Mouse (Mus musculus) kidney, adult 2 months (tissue): Measurements from ENCODE around the gene Ccdc74a. TPM values are rescaled to one million over a fixed set of nuclear protein-coding genes. Genes with fewer than 3 reads are reported as not detected.

ENCODE experiments used
- DNase-seq: peaks from one replicate; pipeline ENCODE4 v3.0.0; 2021
- H3K27ac ChIP-seq: fragments of 200-500 bp; 2 replicates; pipeline ENCODE4 v1.5.1; 2012; ENCODE audit warnings: low read depth, low read length, control low read depth, inconsistent platforms; ENCODE audit not compliant: insufficient read depth
- H3K27me3 ChIP-seq: fragments of 200-500 bp; replicated peaks from 2 replicates; pipeline ENCODE4 v1.6.1; 2012; ENCODE audit warnings: mild to moderate bottlenecking, moderate library complexity, low read length, inconsistent platforms; ENCODE audit not compliant: control insufficient read depth, insufficient read depth
- H3K36me3 ChIP-seq: fragments of 200-500 bp; 2 replicates; pipeline ENCODE4 v1.6.1; 2012; ENCODE audit warnings: mild to moderate bottlenecking, moderate library complexity, low read length, inconsistent platforms; ENCODE audit not compliant: control insufficient read depth, insufficient read depth
- H3K4me1 ChIP-seq: fragments of 200-500 bp; 2 replicates; pipeline ENCODE4 v1.6.1; 2011; ENCODE audit warnings: low read length; ENCODE audit not compliant: control insufficient read depth, insufficient read depth
- H3K4me3 ChIP-seq: fragments of 200-500 bp; 2 replicates; pipeline ENCODE4 v1.5.1; 2011; ENCODE audit warnings: mild to moderate bottlenecking, low read depth, low read length, control low read depth; ENCODE audit not compliant: insufficient read depth
- CTCF ChIP-seq: fragments of 200-500 bp; conservative IDR thresholded peaks from 2 replicates; pipeline ENCODE4 v1.5.1; 2011; ENCODE audit warnings: low read depth, mild to moderate bottlenecking, control low read depth, low read length, moderate library complexity, mixed read lengths; ENCODE audit not compliant: insufficient read depth, insufficient read length
- POLR2A ChIP-seq: fragments of 200-500 bp; IDR thresholded peaks from one replicate; pipeline ENCODE4 v1.6.1; 2011; ENCODE audit warnings: low read depth, low read length, control low read depth
- WGBS: fragments of 180-500 bp; shearing (Covaris S2); methylation state at CpG from one replicate; pipeline ENCODE4 v1.1.7; 2018; 5-methylcytosine and 5-hydroxymethylcytosine counted together
- polyA plus RNA-seq: library from polyadenylated mRNA; depleted of rRNA; stranded (reverse); fragments of >200 nt; gene quantifications from 2 replicates; pipeline ENCODE4 v1.2.3, GENCODE M21; 2012; rRNA removed

The Ccdc74a gene
- polyA plus RNA-seq, 1 experiment: 1.0 TPM

- Histone ChIP-seq H3K27ac (no peak overlapping the region), H3K27me3 (no peaks in the 10 kb centered on the region), H3K36me3 (peaks cover 5% of the 10 kb centered on the region; the same call in 1 of the 2 replicates), H3K4me3 (no peak overlapping the region), H3K4me1 (no peaks in the 10 kb centered on the region)
- WGBS: 90% methylated on average over 3 of the region's 3 CpGs
- no peak for DNase-seq
- no peak for TF ChIP-seq CTCF
- no peak for TF ChIP-seq POLR2A
Observed at GRCm38 (mm10) chr16:17694860-17695259, 48.6 kb downstream of the Ccdc74a start.

Other genes starting within 250 kb of the Ccdc74a start
- gene Snap29, start 240.5 kb upstream of the Ccdc74a start, polyA plus RNA-seq: 8.9 and 11.4 TPM in 2 replicates
- 105 and 124 TPM in 2 replicates for gene Pi4ka, start 240.2 kb upstream of the Ccdc74a start, polyA plus RNA-seq
- 34.4 and 43.3 TPM in 2 replicates for gene Crkl, start 194.5 kb upstream of the Ccdc74a start, polyA plus RNA-seq
- 11.7 and 14.8 TPM in 2 replicates for gene Aifm3, start 156.9 kb upstream of the Ccdc74a start, polyA plus RNA-seq
- gene Lztr1, start 137.8 kb upstream of the Ccdc74a start, polyA plus RNA-seq: 295 and 386 TPM in 2 replicates
- gene Thap7, start 115.3 kb upstream of the Ccdc74a start, polyA plus RNA-seq: 103 and 115 TPM in 2 replicates
- gene Lrrc74b, start 85.2 kb upstream of the Ccdc74a start, polyA plus RNA-seq: 0.05 and 0.11 TPM in 2 replicates
- 0.86 and 1.1 TPM in 2 replicates for gene P2rx6, start 84.6 kb upstream of the Ccdc74a start, polyA plus RNA-seq
- gene Slc7a4, start 63.3 kb upstream of the Ccdc74a start, polyA plus RNA-seq: 8.1 and 9.1 TPM in 2 replicates
- gene Smpd4, start 27.1 kb upstream of the Ccdc74a start, polyA plus RNA-seq: 53.0 and 53.8 TPM in 2 replicates
- 48.6 and 54.3 TPM in 2 replicates for gene Med15, start 86.4 kb downstream of the Ccdc74a start, polyA plus RNA-seq
- 50.9 and 69.4 TPM in 2 replicates for gene Klhl22, start 113.1 kb downstream of the Ccdc74a start, polyA plus RNA-seq
- gene Scarf2, start 150.8 kb downstream of the Ccdc74a start, polyA plus RNA-seq: 26.8 and 38.2 TPM in 2 replicates
- 6.2 and 7.9 TPM in 2 replicates for gene B830017H08Rik, start 186.7 kb downstream of the Ccdc74a start, polyA plus RNA-seq
- gene Car15, start 191.9 kb downstream of the Ccdc74a start, polyA plus RNA-seq: 372 and 440 TPM in 2 replicates
- gene Gm20518, start 245.2 kb downstream of the Ccdc74a start, polyA plus RNA-seq: 7.7 and 10.3 TPM in 2 replicates
- gene Tssk1, start 247.8 kb downstream of the Ccdc74a start, polyA plus RNA-seq: 0.12 and 0.14 TPM in 2 replicates